Mouse (Mus musculus) ES-Bruce4 (cell line): Measurements from ENCODE around the gene Tbc1d9. TPM values are rescaled to one million over a fixed set of nuclear protein-coding genes. Genes with fewer than 3 reads are reported as not detected.

ENCODE experiments used
- H3K27ac ChIP-seq: 2 replicates; pipeline ENCODE4 v1.5.1; 2012; ENCODE audit warnings: low read length, inconsistent platforms; ENCODE audit not compliant: insufficient read depth
- H3K27me3 ChIP-seq: 2 replicates; pipeline ENCODE4 v1.6.1; 2012; ENCODE audit warnings: mild to moderate bottlenecking, low read length, inconsistent platforms; ENCODE audit not compliant: control insufficient read depth, poor library complexity, insufficient read depth, severe bottlenecking
- H3K36me3 ChIP-seq: 2 replicates; pipeline ENCODE4 v1.6.1; 2012; ENCODE audit warnings: inconsistent platforms, mild to moderate bottlenecking, low read length, moderate library complexity; ENCODE audit not compliant: control insufficient read depth, poor library complexity, insufficient read depth, severe bottlenecking
- H3K4me1 ChIP-seq: one replicate; pipeline ENCODE4 v1.8.1; 2011; ENCODE audit warnings: low read length; ENCODE audit not compliant: control insufficient read depth, insufficient read depth
- H3K4me3 ChIP-seq: 2 replicates; pipeline ENCODE4 v1.5.1; 2011; ENCODE audit warnings: low read depth, mild to moderate bottlenecking, low read length
- H3K9ac ChIP-seq: 2 replicates; pipeline ENCODE4 v1.6.1; 2012; ENCODE audit warnings: low read depth, mild to moderate bottlenecking, inconsistent platforms; ENCODE audit not compliant: poor library complexity, severe bottlenecking
- H3K9me3 ChIP-seq: replicated peaks from 2 replicates; pipeline ENCODE4 v1.6.1; 2012; ENCODE audit warnings: mild to moderate bottlenecking, low read length, inconsistent platforms; ENCODE audit not compliant: control insufficient read depth, poor library complexity, insufficient read depth, severe bottlenecking
- CTCF ChIP-seq: IDR thresholded peaks from one replicate; pipeline ENCODE4 v1.8.1; 2011; ENCODE audit warnings: low read depth, low read length
- EP300 ChIP-seq: IDR thresholded peaks from 2 replicates; pipeline ENCODE4 v1.6.1; 2011; ENCODE audit warnings: low read depth, low read length; ENCODE audit not compliant: insufficient read depth
- POLR2A ChIP-seq: IDR thresholded peaks from one replicate; pipeline ENCODE4 v1.8.1; 2011; ENCODE audit warnings: low read length; ENCODE audit not compliant: insufficient read depth
- polyA plus RNA-seq: library from polyadenylated mRNA; stranded (reverse); fragments of >200 nt; gene quantifications from 2 replicates; pipeline ENCODE4 v1.2.4, GENCODE M21; 2011; ENCODE audit warnings: low read depth; ENCODE audit not compliant: missing spikeins, insufficient read depth, insufficient read length

The Tbc1d9 gene
- polyA plus RNA-seq, 1 experiment: 10.6 TPM

DNA sequence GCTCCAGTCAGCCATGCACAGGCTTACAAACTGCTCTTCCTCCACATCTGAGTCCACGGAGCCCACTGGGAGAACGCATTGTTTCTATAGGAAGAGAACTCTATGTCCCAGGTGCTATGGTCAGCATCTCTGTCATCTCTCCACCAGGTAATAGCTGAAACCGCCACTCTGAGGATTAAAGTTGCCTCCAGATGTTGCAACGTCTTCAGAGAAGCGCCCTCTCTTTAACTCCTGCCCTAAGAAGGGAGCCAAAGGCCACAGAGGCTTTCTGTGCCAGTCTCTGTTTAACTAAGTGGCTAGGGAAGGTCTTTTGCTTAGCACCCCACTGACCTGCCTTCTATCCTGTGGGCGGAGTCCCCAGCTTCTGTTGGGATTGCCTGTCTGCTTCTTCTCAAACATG lies 85.7 kb downstream of the Tbc1d9 start:
- no peaks in the 10 kb centered on the region for H3K27me3 ChIP-seq
- no peak overlapping the region for H3K9ac ChIP-seq
- no peak overlapping the region for H3K27ac ChIP-seq
- H3K9me3 ChIP-seq: no peaks in the 10 kb centered on the region
- H3K36me3 ChIP-seq: peaks cover 13% of the 10 kb centered on the region; the same call in 1 of the 2 replicates
- H3K4me3 ChIP-seq: no peak overlapping the region
- TF ChIP-seq EP300 (no peak), POLR2A (no peak), CTCF (no peak)
- no peaks in the 10 kb centered on the region for H3K4me1 ChIP-seq

GRCm38 (mm10) chr8:83251362-83252246 lies 86.5 kb downstream of the Tbc1d9 start:
- Histone ChIP-seq H3K9ac (no peak overlapping the region), H3K4me1 (no peaks in the 10 kb centered on the region), H3K9me3 (no peaks in the 10 kb centered on the region), H3K36me3 (peaks cover 13% of the 10 kb centered on the region; the same call in 1 of the 2 replicates), H3K27ac (no peak overlapping the region), H3K4me3 (no peak overlapping the region), H3K27me3 (no peaks in the 10 kb centered on the region)
- TF ChIP-seq EP300: no peak
- TF ChIP-seq POLR2A: no peak
- TF ChIP-seq CTCF: no peak

GRCm38 (mm10) chr8:83252791-83253190 lies 87.6 kb downstream of the Tbc1d9 start:
- Histone ChIP-seq H3K27me3 (no peaks in the 10 kb centered on the region), H3K9me3 (no peaks in the 10 kb centered on the region), H3K36me3 (peaks cover 13% of the 10 kb centered on the region; the same call in 1 of the 2 replicates), H3K27ac (no peak overlapping the region), H3K4me1 (no peaks in the 10 kb centered on the region), H3K9ac (no peak overlapping the region), H3K4me3 (no peak overlapping the region)
- TF ChIP-seq CTCF (no peak), EP300 (no peak), POLR2A (no peak)

- H3K36me3 ChIP-seq: peaks cover 9% of the 10 kb centered on the region
- no peaks in the 10 kb centered on the region for H3K4me1 ChIP-seq
- no peak overlapping the region for H3K9ac ChIP-seq
- no peak overlapping the region for H3K27ac ChIP-seq
- no peak overlapping the region for H3K4me3 ChIP-seq
- no peaks in the 10 kb centered on the region for H3K27me3 ChIP-seq
- TF ChIP-seq EP300 (no peak), POLR2A (no peak), CTCF (no peak)
- H3K9me3 ChIP-seq: no peaks in the 10 kb centered on the region
These were observed 92.5 kb downstream of the Tbc1d9 start for GRCm38 (mm10) chr8:83257631-83258030.

DNA sequence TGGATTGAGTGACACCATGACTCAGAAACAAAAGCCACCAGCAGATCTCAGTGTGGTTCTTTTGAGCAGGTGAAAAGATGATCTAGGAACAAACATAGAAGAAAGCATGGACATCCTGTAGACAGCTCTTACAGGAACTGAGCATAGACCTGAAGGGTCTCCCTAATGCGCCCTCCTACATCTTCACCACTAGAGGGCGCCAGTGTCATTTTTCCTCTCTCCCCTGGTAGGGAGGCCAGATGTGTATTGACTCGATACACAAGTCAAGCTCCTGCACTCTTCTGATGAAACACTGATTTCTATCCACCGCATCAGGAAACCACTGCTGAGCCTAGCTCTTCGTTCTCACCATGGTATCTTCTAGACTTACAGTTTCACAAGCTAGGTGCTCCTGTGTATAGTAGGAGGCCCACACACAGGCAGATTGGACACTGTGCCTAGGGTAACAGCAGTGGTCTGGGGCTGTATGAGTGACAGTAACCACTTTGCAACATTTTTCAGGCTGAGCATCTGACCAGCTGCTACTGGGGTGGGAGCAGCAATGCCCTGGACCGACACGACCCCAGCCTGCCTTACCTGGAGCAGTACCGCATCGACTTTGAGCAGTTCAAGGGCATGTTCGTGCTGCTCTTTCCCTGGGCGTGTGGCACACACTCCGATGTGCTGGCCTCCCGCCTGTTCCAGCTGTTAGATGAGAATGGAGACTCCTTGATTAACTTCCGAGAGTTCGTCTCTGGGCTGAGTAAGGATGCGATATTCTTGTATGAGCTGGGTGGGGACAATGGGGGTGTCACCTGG lies 95.5 kb downstream of the Tbc1d9 start:
- peaks cover 5% of the 10 kb centered on the region for H3K36me3 ChIP-seq

DNA sequence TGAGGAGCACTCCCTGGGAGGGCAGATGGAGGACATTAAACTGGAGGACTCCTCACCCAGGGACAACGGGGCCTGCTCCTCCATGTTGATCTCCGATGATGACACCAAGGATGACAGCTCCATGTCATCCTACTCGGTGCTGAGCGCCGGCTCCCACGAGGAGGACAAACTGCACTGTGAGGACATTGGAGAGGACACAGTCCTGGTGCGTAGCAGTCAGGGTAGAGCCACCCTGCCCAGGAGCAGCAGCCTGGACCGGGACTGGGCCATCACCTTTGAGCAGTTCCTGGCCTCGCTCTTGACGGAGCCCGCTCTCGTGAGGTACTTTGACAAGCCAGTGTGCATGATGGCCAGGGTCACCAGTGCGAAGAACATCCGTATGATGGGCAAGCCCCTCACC lies 106.0 kb downstream of the Tbc1d9 start:
- H3K4me1 ChIP-seq: no peaks in the 10 kb centered on the region
- no peak overlapping the region for H3K9ac ChIP-seq
- peaks cover 9% of the 10 kb centered on the region; the same call in 1 of the 2 replicates for H3K36me3 ChIP-seq
- H3K27me3 ChIP-seq: no peaks in the 10 kb centered on the region
- no peak overlapping the region for H3K27ac ChIP-seq
- no peaks in the 10 kb centered on the region for H3K9me3 ChIP-seq
- no peak overlapping the region for H3K4me3 ChIP-seq
- TF ChIP-seq EP300 (no peak), POLR2A (no peak), CTCF (no peak)

More for the DNA sequence above, 95.5 kb downstream of the Tbc1d9 start:
- no peaks in the 10 kb centered on the region for H3K4me1 ChIP-seq
- H3K27ac ChIP-seq: no peak overlapping the region
- no peak overlapping the region for H3K4me3 ChIP-seq
- H3K9me3 ChIP-seq: no peaks in the 10 kb centered on the region
- no peak overlapping the region for H3K9ac ChIP-seq
- no peaks in the 10 kb centered on the region for H3K27me3 ChIP-seq
- TF ChIP-seq CTCF (peak; percentile 85), EP300 (no peak)
